Mouse (Mus musculus) brain, adult 10 weeks (tissue): ENCODE measurements around the gene Retsat. TPM values are rescaled to one million over a fixed set of nuclear protein-coding genes. Genes with fewer than 3 reads are reported as not detected.

Experiments
- polyA plus RNA-seq: library from polyadenylated mRNA; stranded (reverse); fragments of 350-450 nt; fragmentation: Illumina TruSeq; extraction: RNeasy Lipid Tissue Mini Kit (QIAGEN cat#74804); gene quantifications from one replicate; pipeline ENCODE4 v1.2.3, GENCODE M21; 2015; ENCODE audit warnings: low read depth, low replicate concordance

Gene Retsat
- polyA plus RNA-seq = 10.8 TPM

GRCm38 (mm10) chr6:72597956-72598753, at the start of gene Retsat, which contains the start of gene Elmod3:
Gene Retsat (plus strand): TSS chr6:72598475.
Gene Elmod3 (minus strand): TSS chr6:72598413.

GRCm38 (mm10) chr6:72616643-72617288, 18.5 kb downstream of the Retsat start, which contains the start of gene Tgoln1:
Gene Tgoln1 (minus strand): TSS chr6:72617000.

Other genes with a start within 250 kb of the Retsat start
- gene Tmem150a, start 243.0 kb upstream of the Retsat start, polyA plus RNA-seq = 11.2 TPM
- 108 TPM for gene Rnf181, start 231.5 kb upstream of the Retsat start, polyA plus RNA-seq
- 11.3 TPM for gene Vamp5, start 218.0 kb upstream of the Retsat start, polyA plus RNA-seq
- gene Vamp8, start 207.8 kb upstream of the Retsat start, polyA plus RNA-seq = 30.4 TPM
- gene Ggcx, start 184.2 kb upstream of the Retsat start, polyA plus RNA-seq = 14.7 TPM
- 187 TPM for gene Mat2a, start 158.9 kb upstream of the Retsat start, polyA plus RNA-seq
- gene Sh2d6, start 76.8 kb upstream of the Retsat start, polyA plus RNA-seq = 1.2 TPM
- 4.8 TPM for gene Capg, start 54.1 kb upstream of the Retsat start, polyA plus RNA-seq
- 22.8 TPM for gene Elmod3, start 62 bp upstream of the Retsat start, polyA plus RNA-seq
- 91.4 TPM for gene Tgoln1, start 18.5 kb downstream of the Retsat start, polyA plus RNA-seq
- 2.4 TPM for gene Tcf7l1, start 190.8 kb downstream of the Retsat start, polyA plus RNA-seq